Mouse (Mus musculus): Measurements from ENCODE around the gene Asic2. TPM values are rescaled to one million over a fixed set of nuclear protein-coding genes. Genes with fewer than 3 reads are reported as not detected.

The Asic2 gene
- total and polyA plus RNA-seq, 2 experiments from 2014 or later = 19.2 to 57.3 TPM

- DNase-seq (ENCODE audit: low spot score) (peak; percentile 68), ATAC-seq (0 out of 2 replicates have a peak, but pooled peaks have one; percentile 29)
- Histone ChIP-seq H3K27me3 (ENCODE audit: insufficient read depth, low read length) (no peaks in the 10 kb centered on the region), H3K9ac (replicated peaks; ENCODE audit: low read length) (no peak overlapping the region), H3K4me1 (ENCODE audit: insufficient read depth, low read length) (no peaks in the 10 kb centered on the region), H3K36me3 (ENCODE audit: insufficient read depth, low read length) (no peaks in the 10 kb centered on the region), H3K9me3 (ENCODE audit: low read length) (no peaks in the 10 kb centered on the region), H3K4me2 (ENCODE audit: low read depth, low read length) (no peak overlapping the region), H3K4me3 (ENCODE audit: low read length) (no peak overlapping the region), H3K27ac (no peak overlapping the region)
- 38% methylated on average over 3 of the region's 3 CpGs for WGBS
- TF ChIP-seq CTCF (IDR thresholded peaks at IDR 0.05; ENCODE audit: low read depth) = no peak
These were observed 397.9 kb downstream of the Asic2 start for GRCm38 (mm10) chr11:81570406-81570805.

- no peak for TF ChIP-seq CTCF (IDR thresholded peaks at IDR 0.05; ENCODE audit: low read depth)
- DNase-seq (ENCODE audit: low spot score) = no peak
- Histone ChIP-seq H3K4me1 (ENCODE audit: insufficient read depth, low read length) (no peaks in the 10 kb centered on the region), H3K9ac (replicated peaks; ENCODE audit: low read length) (no peak overlapping the region), H3K27ac (no peak overlapping the region), H3K36me3 (ENCODE audit: insufficient read depth, low read length) (no peaks in the 10 kb centered on the region), H3K4me3 (ENCODE audit: low read length) (no peak overlapping the region), H3K27me3 (ENCODE audit: insufficient read depth, low read length) (no peaks in the 10 kb centered on the region), H3K4me2 (ENCODE audit: low read depth, low read length) (no peak overlapping the region), H3K9me3 (ENCODE audit: low read length) (no peaks in the 10 kb centered on the region)
- ATAC-seq = no peak
- 87% methylated on average over 3 of the region's 3 CpGs for WGBS
These were observed 403.4 kb downstream of the Asic2 start for GRCm38 (mm10) chr11:81564857-81565256.

- H3K4me3 ChIP-seq (ENCODE audit: low read length) = no peak overlapping the region
- no peaks in the 10 kb centered on the region for H3K27me3 ChIP-seq (ENCODE audit: insufficient read depth, low read length)
- no peaks in the 10 kb centered on the region for H3K4me1 ChIP-seq (ENCODE audit: insufficient read depth, low read length)
- WGBS = 55% methylated on average over 1 of the region's 1 CpGs
- no peak for TF ChIP-seq CTCF (IDR thresholded peaks at IDR 0.05; ENCODE audit: low read depth)
- ATAC-seq = no peak
- H3K9ac ChIP-seq (replicated peaks; ENCODE audit: low read length) = no peak overlapping the region
- H3K27ac ChIP-seq = no peak overlapping the region
- H3K9me3 ChIP-seq (ENCODE audit: low read length) = no peaks in the 10 kb centered on the region
- no peaks in the 10 kb centered on the region for H3K36me3 ChIP-seq (ENCODE audit: insufficient read depth, low read length)
- H3K4me2 ChIP-seq (ENCODE audit: low read depth, low read length) = no peak overlapping the region
- no peak for DNase-seq (ENCODE audit: low spot score)
These were observed 407.9 kb downstream of the Asic2 start for GRCm38 (mm10) chr11:81560374-81560773.

GRCm38 (mm10) chr11:81543189-81543588 lies 425.1 kb downstream of the Asic2 start:
- ATAC-seq (no peak), DNase-seq (ENCODE audit: low spot score) (no peak)
- H3K27me3 ChIP-seq (ENCODE audit: insufficient read depth, low read length) = no peaks in the 10 kb centered on the region
- no peaks in the 10 kb centered on the region for H3K4me1 ChIP-seq (ENCODE audit: insufficient read depth, low read length)
- no peak for TF ChIP-seq CTCF (IDR thresholded peaks at IDR 0.05; ENCODE audit: low read depth)
- no peak overlapping the region for H3K27ac ChIP-seq
- no peak overlapping the region for H3K4me2 ChIP-seq (ENCODE audit: low read depth, low read length)
- no peaks in the 10 kb centered on the region for H3K9me3 ChIP-seq (ENCODE audit: low read length)
- no peaks in the 10 kb centered on the region for H3K36me3 ChIP-seq (ENCODE audit: insufficient read depth, low read length)
- 80% methylated on average over 6 of the region's 6 CpGs for WGBS
- H3K4me3 ChIP-seq (ENCODE audit: low read length) = no peak overlapping the region
- no peak overlapping the region for H3K9ac ChIP-seq (replicated peaks; ENCODE audit: low read length)

GRCm38 (mm10) chr11:81535121-81535717 lies 433.0 kb downstream of the Asic2 start:
- ATAC-seq = no peak
- no peaks in the 10 kb centered on the region for H3K9me3 ChIP-seq (ENCODE audit: low read length)
- DNase-seq (ENCODE audit: low spot score) = no peak
- no peak overlapping the region for H3K4me3 ChIP-seq (ENCODE audit: low read length)
- H3K4me2 ChIP-seq (ENCODE audit: low read depth, low read length) = no peak overlapping the region
- TF ChIP-seq CTCF (IDR thresholded peaks at IDR 0.05; ENCODE audit: low read depth) = no peak
- peaks cover 3% of the 10 kb centered on the region; the same call in 1 of the 2 replicates for H3K27me3 ChIP-seq (ENCODE audit: insufficient read depth, low read length)
- no peak overlapping the region for H3K9ac ChIP-seq (replicated peaks; ENCODE audit: low read length)
- WGBS = 70% methylated on average over 4 of the region's 4 CpGs
- no peaks in the 10 kb centered on the region for H3K36me3 ChIP-seq (ENCODE audit: insufficient read depth, low read length)
- no peak overlapping the region for H3K27ac ChIP-seq
- H3K4me1 ChIP-seq (ENCODE audit: insufficient read depth, low read length) = no peaks in the 10 kb centered on the region

- H3K4me3 ChIP-seq (ENCODE audit: low read length) = no peak overlapping the region
- H3K9ac ChIP-seq (replicated peaks; ENCODE audit: low read length) = no peak overlapping the region
- WGBS = 19% methylated on average over 5 of the region's 5 CpGs
- peaks cover 2% of the 10 kb centered on the region; the same call in 1 of the 2 replicates for H3K9me3 ChIP-seq (ENCODE audit: low read length)
- no peaks in the 10 kb centered on the region for H3K36me3 ChIP-seq (ENCODE audit: insufficient read depth, low read length)
- H3K4me1 ChIP-seq (ENCODE audit: insufficient read depth, low read length) = no peaks in the 10 kb centered on the region
- peaks cover 3% of the 10 kb centered on the region; the same call in 1 of the 2 replicates for H3K27me3 ChIP-seq (ENCODE audit: insufficient read depth, low read length)
- no peak overlapping the region for H3K27ac ChIP-seq
- ATAC-seq (no peak), DNase-seq (ENCODE audit: low spot score) (peak; percentile 79)
- TF ChIP-seq CTCF (IDR thresholded peaks at IDR 0.05; ENCODE audit: low read depth) = peak; percentile 92
- no peak overlapping the region for H3K4me2 ChIP-seq (ENCODE audit: low read depth, low read length)
These were observed 433.6 kb downstream of the Asic2 start for GRCm38 (mm10) chr11:81534686-81535085.

- Histone ChIP-seq H3K27ac (no peak overlapping the region), H3K9me3 (ENCODE audit: low read length) (peaks cover 2% of the 10 kb centered on the region; the same call in 1 of the 2 replicates), H3K4me1 (ENCODE audit: insufficient read depth, low read length) (no peaks in the 10 kb centered on the region), H3K27me3 (ENCODE audit: insufficient read depth, low read length) (peaks cover 3% of the 10 kb centered on the region; the same call in 1 of the 2 replicates), H3K9ac (replicated peaks; ENCODE audit: low read length) (no peak overlapping the region), H3K4me2 (ENCODE audit: low read depth, low read length) (0 out of 2 replicates have a peak overlapping the region, but pooled peaks have one; percentile 17), H3K4me3 (ENCODE audit: low read length) (no peak overlapping the region), H3K36me3 (ENCODE audit: insufficient read depth, low read length) (no peaks in the 10 kb centered on the region)
- ATAC-seq (no peak), DNase-seq (ENCODE audit: low spot score) (peak; percentile 76)
- WGBS = 6% methylated on average over 6 of the region's 6 CpGs
- TF ChIP-seq CTCF (IDR thresholded peaks at IDR 0.05; ENCODE audit: low read depth) = peak; percentile 41
These were observed 436.4 kb downstream of the Asic2 start for GRCm38 (mm10) chr11:81531906-81532305.

Measured in hindbrain, postnatal 0 days (tissue).